In genomic region chrX:134675022-134675421, GRCm38 (mm10) we compare ENCODE assay signal across 17 mouse cellular contexts. TPM values are rescaled to one million over a fixed set of nuclear protein-coding genes. Genes with fewer than 3 reads are reported as not detected.
A peak's percentile ranks its signal among the peaks of the same experiment; 100 is the strongest.
DNase-seq lines count a peak whose midpoint lies in the region; ATAC-seq and TF ChIP-seq lines count a peak whose summit lies in the region.
"Had no signal": no experiment of that assay in that cellular context is flagged by ENCODE, and none has a peak within 500 bp of the region (broad histone marks: within the 10 kb centered on the region; RNA-seq: fewer than 3 reads in every experiment).

No protein-coding gene starts in this region.

- H3K79me2 ChIP-seq in heart, adult 2 months (replicated peaks; ENCODE audit: control insufficient read depth, insufficient read depth, low read length), result no peaks in the 10 kb centered on the region

- no peak overlapping the region for H3K4me2 ChIP-seq in forebrain, embryonic 12.5 days
- no peak overlapping the region for H3K4me2 ChIP-seq in forebrain, embryonic 15.5 days (replicated peaks)
- H3K4me2 ChIP-seq: limb, embryonic 12.5 days had no signal

- no peak overlapping the region for H3K4me3 ChIP-seq in forebrain, embryonic 12.5 days (replicated peaks)
- no peak overlapping the region for H3K4me3 ChIP-seq in forebrain, embryonic 15.5 days
- H3K4me3 ChIP-seq in ES-Bruce4 (ENCODE audit: low read depth, low read length), result no peak overlapping the region
- H3K4me3 ChIP-seq in limb, embryonic 10.5 days, result no peak overlapping the region
- no peak overlapping the region for H3K4me3 ChIP-seq in heart, adult 2 months
- H3K4me3 ChIP-seq: erythroblast, embryonic 14.5 days; gastrocnemius, adult 2 months; limb, embryonic 12.5 days had no signal

- no peak overlapping the region for H3K9ac ChIP-seq in forebrain, embryonic 12.5 days
- H3K9ac ChIP-seq in forebrain, embryonic 15.5 days (replicated peaks), result no peak overlapping the region
- H3K9ac ChIP-seq in ES-Bruce4 (ENCODE audit: low read depth, poor library complexity, severe bottlenecking), result no peak overlapping the region
- H3K9ac ChIP-seq in heart, adult 2 months (ENCODE audit: low read depth, low read length), result no peak overlapping the region
- H3K9ac ChIP-seq: limb, embryonic 12.5 days; liver, embryonic 14.5 days had no signal

- 20% methylated on average over 5 of the region's 5 CpGs for WGBS in forebrain, embryonic 12.5 days
- 20% methylated on average over 5 of the region's 5 CpGs for WGBS in forebrain, embryonic 15.5 days
- 49% methylated on average over 5 of the region's 5 CpGs for WGBS in limb, embryonic 10.5 days
- WGBS in heart, adult 2 months, result 56% methylated on average over 5 of the region's 5 CpGs

- H3K9me3 ChIP-seq in forebrain, embryonic 12.5 days, result no peaks in the 10 kb centered on the region
- H3K9me3 ChIP-seq in forebrain, embryonic 15.5 days, result no peaks in the 10 kb centered on the region
- H3K9me3 ChIP-seq in ES-Bruce4 (replicated peaks; ENCODE audit: control insufficient read depth, insufficient read depth, low read length, poor library complexity, severe bottlenecking), result peaks cover 19% of the 10 kb centered on the region
- no peaks in the 10 kb centered on the region for H3K9me3 ChIP-seq in limb, embryonic 10.5 days (replicated peaks)
- H3K9me3 ChIP-seq: limb, embryonic 12.5 days had no signal

- peak overlapping the region; percentile 56 for H3K27ac ChIP-seq in forebrain, embryonic 12.5 days
- no peak overlapping the region for H3K27ac ChIP-seq in forebrain, embryonic 15.5 days (replicated peaks)
- peak overlapping the region; percentile 36; the same call in 1 of the 2 replicates for H3K27ac ChIP-seq in ES-Bruce4 (ENCODE audit: insufficient read depth, low read length)
- H3K27ac ChIP-seq in limb, embryonic 10.5 days, result peak overlapping the region; percentile 50
- no peak overlapping the region for H3K27ac ChIP-seq in heart, adult 2 months
- H3K27ac ChIP-seq: gastrocnemius, adult 2 months; limb, embryonic 12.5 days; liver, embryonic 14.5 days had no signal

- intact Hi-C loops in heart, adult 2 months (cut with DNase I), result no loop called here

- H3K36me3 ChIP-seq in forebrain, embryonic 12.5 days (replicated peaks), result no peaks in the 10 kb centered on the region
- no peaks in the 10 kb centered on the region for H3K36me3 ChIP-seq in forebrain, embryonic 15.5 days
- no peaks in the 10 kb centered on the region for H3K36me3 ChIP-seq in ES-Bruce4 (ENCODE audit: control insufficient read depth, insufficient read depth, low read length, poor library complexity, severe bottlenecking)
- no peaks in the 10 kb centered on the region for H3K36me3 ChIP-seq in limb, embryonic 10.5 days
- H3K36me3 ChIP-seq in heart, adult 2 months (ENCODE audit: control insufficient read depth, insufficient read depth, low read length), result no peaks in the 10 kb centered on the region
- H3K36me3 ChIP-seq: limb, embryonic 12.5 days had no signal

- peak; percentile 63 for ATAC-seq in forebrain, embryonic 12.5 days (ENCODE audit: low FRiP score)
- ATAC-seq in forebrain, embryonic 15.5 days (replicated peaks), result no peak
- ATAC-seq: lung, postnatal 0 days had no signal

- TF ChIP-seq CTCF in ES-Bruce4 (IDR thresholded peaks at IDR 0.05; ENCODE audit: low read depth, low read length), result no peak
- TF ChIP-seq CTCF in heart, adult 2 months (IDR thresholded peaks at IDR 0.05), result no peak

- peak; percentile 76 for DNase-seq in embryo, embryonic 10.5 days (ENCODE audit: low spot score)
- DNase-seq in limb, embryonic 10.5 days (ENCODE audit: low spot score), result no peak
- DNase-seq in layer of hippocampus, adult 8-10 months (ENCODE audit: low spot score in 2 of 2), result no peak
- DNase-seq in layer of hippocampus, adult 11-12 months (ENCODE audit: low spot score), result no peak
- DNase-seq in heart, adult 2 months, result no peak
- DNase-seq: adrenal gland, adult 8-10 months; cerebellum, adult 18-20 months; gastrocnemius, adult 2 months; heart, adult 18-20 months; thymus, postnatal 14 days had no signal

- no peaks in the 10 kb centered on the region; the same call in 1 of the 2 replicates for H3K27me3 ChIP-seq in forebrain, embryonic 12.5 days
- no peaks in the 10 kb centered on the region for H3K27me3 ChIP-seq in forebrain, embryonic 15.5 days
- H3K27me3 ChIP-seq in ES-Bruce4 (ENCODE audit: control insufficient read depth, insufficient read depth, low read length, poor library complexity, severe bottlenecking), result no peaks in the 10 kb centered on the region
- peaks cover 35% of the 10 kb centered on the region; the same call in 1 of the 2 replicates for H3K27me3 ChIP-seq in limb, embryonic 10.5 days (ENCODE audit: low read depth, poor library complexity, severe bottlenecking)
- no peaks in the 10 kb centered on the region for H3K27me3 ChIP-seq in heart, adult 2 months (ENCODE audit: control insufficient read depth, insufficient read depth, low read length)
- H3K27me3 ChIP-seq: limb, embryonic 12.5 days had no signal

- 0 out of 2 replicates have a peak, but pooled peaks have one; percentile 41 for TF ChIP-seq EP300 in ES-Bruce4 (IDR thresholded peaks at IDR 0.05; ENCODE audit: insufficient read depth, low read depth, low read length)
- no peak for TF ChIP-seq EP300 in heart, adult 2 months (IDR thresholded peaks at IDR 0.05; ENCODE audit: insufficient read depth, low read depth, low read length)

- peaks cover 3% of the 10 kb centered on the region; the same call in 1 of the 2 replicates for H3K4me1 ChIP-seq in forebrain, embryonic 12.5 days
- H3K4me1 ChIP-seq in forebrain, embryonic 15.5 days, result no peaks in the 10 kb centered on the region
- H3K4me1 ChIP-seq in ES-Bruce4 (ENCODE audit: control insufficient read depth, insufficient read depth, low read length), result peaks cover 2% of the 10 kb centered on the region
- H3K4me1 ChIP-seq in limb, embryonic 10.5 days, result no peaks in the 10 kb centered on the region
- no peaks in the 10 kb centered on the region for H3K4me1 ChIP-seq in heart, adult 2 months (ENCODE audit: control insufficient read depth, insufficient read depth, low read length)
- H3K4me1 ChIP-seq: limb, embryonic 12.5 days had no signal

- no peak for TF ChIP-seq POLR2A in ES-Bruce4 (IDR thresholded peaks at IDR 0.05; ENCODE audit: insufficient read depth, low read length)
- no peak for TF ChIP-seq POLR2A in heart, adult 2 months (IDR thresholded peaks at IDR 0.05; ENCODE audit: insufficient read depth, low read depth, low read length)

RNA-seq across cellular contexts. Expression of gene Armcx4, which starts 11.3 kb away (rescaled TPM):
- 10.2 and 10.8 TPM in 2 replicates for polyA plus RNA-seq in forebrain, embryonic 12.5 days (2016; fragmentation: Nextera tagmentation; extraction: Ambion mirVana)
- 7.3 and 7.8 TPM in 2 replicates for polyA plus RNA-seq in forebrain, embryonic 15.5 days (2015; fragmentation: Nextera tagmentation; extraction: Ambion mirVana)
- polyA plus RNA-seq in ES-Bruce4 (2011; ENCODE audit: insufficient read depth, insufficient read length, low read depth, missing spikeins), result 9.8 and 11.1 TPM in 2 replicates
- polyA plus RNA-seq in limb, embryonic 10.5 days (2016; fragmentation: Nextera tagmentation; extraction: Ambion mirVana), result 5.5 and 6.3 TPM in 2 replicates
- 10 to 100 TPM; 33.6 to 37.1 (median 35.0) TPM for total RNA-seq in layer of hippocampus, adult 8-10 months (2022)
- 1 to 10 TPM; 8.1 to 9.2 TPM for total RNA-seq in heart, adult 2 months (2021)
- 1.0 and 1.8 TPM in 2 replicates for polyA plus RNA-seq in heart, adult 2 months (2012; rRNA removed)
- polyA plus RNA-seq: erythroblast, embryonic 14.5 days had no signal

RNA-seq across cellular contexts. Expression of gene Armcx1, which starts 42.7 kb away (rescaled TPM):
- 61.8 and 64.7 TPM in 2 replicates for polyA plus RNA-seq in forebrain, embryonic 12.5 days (2016; fragmentation: Nextera tagmentation; extraction: Ambion mirVana)
- 71.0 and 73.6 TPM in 2 replicates for polyA plus RNA-seq in forebrain, embryonic 15.5 days (2015; fragmentation: Nextera tagmentation; extraction: Ambion mirVana)
- 29.5 and 37.7 TPM in 2 replicates for polyA plus RNA-seq in ES-Bruce4 (2011; ENCODE audit: insufficient read depth, insufficient read length, low read depth, missing spikeins)
- polyA plus RNA-seq in limb, embryonic 10.5 days (2016; fragmentation: Nextera tagmentation; extraction: Ambion mirVana), result 30.7 and 44.3 TPM in 2 replicates
- 10 to 100 TPM; 51.9 to 67.4 (median 63.3) TPM for total RNA-seq in layer of hippocampus, adult 8-10 months (2022)
- 1 to 10 TPM; 4.2 to 4.5 TPM for total RNA-seq in heart, adult 2 months (2021)
- polyA plus RNA-seq in heart, adult 2 months (2012; rRNA removed), result 2.1 and 3.9 TPM in 2 replicates
- polyA plus RNA-seq: erythroblast, embryonic 14.5 days had no signal

Comparison
In these comparisons a context has a peak if more than half of its experiments do, and no peak if none do; other contexts are left out.
1. H3K27ac ChIP-seq: peak in forebrain, embryonic 12.5 days (single experiment), ES-Bruce4 (single experiment) and limb, embryonic 10.5 days (single experiment); none in forebrain, embryonic 15.5 days (single experiment) and heart, adult 2 months (single experiment).